Mouse (Mus musculus): ENCODE data around the gene Gm4353. TPM values are rescaled to one million over a fixed set of nuclear protein-coding genes. Genes with fewer than 3 reads are reported as not detected.

The Gm4353 gene
- polyA plus RNA-seq, 1 experiment from 2014 or later: 2.3 TPM

- ATAC-seq: peak; percentile 92
- Histone ChIP-seq H3K27me3 (replicated peaks; ENCODE audit: control insufficient read depth, insufficient read depth, low read length) (no peaks in the 10 kb centered on the region), H3K4me2 (ENCODE audit: low read length) (no peak overlapping the region), H3K36me3 (ENCODE audit: control insufficient read depth, insufficient read depth, low read length) (no peaks in the 10 kb centered on the region), H3K9me3 (ENCODE audit: control insufficient read depth, low read length) (no peaks in the 10 kb centered on the region), H3K4me1 (ENCODE audit: control insufficient read depth, insufficient read depth, low read depth, low read length) (peaks cover 4% of the 10 kb centered on the region; the same call in 1 of the 2 replicates), H3K9ac (ENCODE audit: low read depth, low read length) (no peak overlapping the region), H3K4me3 (ENCODE audit: low read length) (no peak overlapping the region), H3K27ac (ENCODE audit: low read depth, low read length) (peak overlapping the region; percentile 29; the same call in 1 of the 2 replicates)
- 31% methylated on average over 13 of the region's 13 CpGs for WGBS
Observed at GRCm38 (mm10) chr7:116122981-116123596, 38.7 kb upstream of the Gm4353 start.

DNA sequence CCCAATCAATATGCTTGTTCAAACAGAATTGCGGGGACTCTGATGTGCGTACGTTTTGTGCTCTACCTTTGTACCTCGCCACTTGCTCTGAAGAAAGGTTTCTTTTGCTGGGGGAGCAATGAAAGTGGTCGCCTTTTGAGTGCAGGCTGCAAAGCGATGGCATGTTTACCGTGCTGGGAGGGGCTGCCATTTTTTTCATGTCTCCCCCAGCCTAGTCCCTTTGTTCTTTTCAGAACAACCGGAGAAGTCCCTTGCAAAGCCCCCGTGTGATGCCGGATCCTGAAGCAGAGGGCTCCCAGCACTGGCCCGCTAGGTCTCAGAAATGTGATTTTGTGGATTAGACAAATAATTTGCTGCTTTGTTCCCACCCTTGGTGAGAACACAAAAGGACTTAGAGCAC lies 36.8 kb upstream of the Gm4353 start:
- H3K4me3 ChIP-seq (ENCODE audit: low read length): no peak overlapping the region
- H3K27ac ChIP-seq (ENCODE audit: low read depth, low read length): no peak overlapping the region
- H3K4me2 ChIP-seq (ENCODE audit: low read length): no peak overlapping the region
- peaks cover 4% of the 10 kb centered on the region; the same call in 1 of the 2 replicates for H3K4me1 ChIP-seq (ENCODE audit: control insufficient read depth, insufficient read depth, low read depth, low read length)
- H3K27me3 ChIP-seq (replicated peaks; ENCODE audit: control insufficient read depth, insufficient read depth, low read length): no peaks in the 10 kb centered on the region
- ATAC-seq: no peak
- H3K36me3 ChIP-seq (ENCODE audit: control insufficient read depth, insufficient read depth, low read length): no peaks in the 10 kb centered on the region
- H3K9me3 ChIP-seq (ENCODE audit: control insufficient read depth, low read length): no peaks in the 10 kb centered on the region
- WGBS: 35% methylated on average over 11 of the region's 11 CpGs
- H3K9ac ChIP-seq (ENCODE audit: low read depth, low read length): no peak overlapping the region

GRCm38 (mm10) chr7:116120737-116121136 lies 36.3 kb upstream of the Gm4353 start:
- Histone ChIP-seq H3K4me1 (ENCODE audit: control insufficient read depth, insufficient read depth, low read depth, low read length) (peaks cover 4% of the 10 kb centered on the region; the same call in 1 of the 2 replicates), H3K36me3 (ENCODE audit: control insufficient read depth, insufficient read depth, low read length) (no peaks in the 10 kb centered on the region), H3K4me2 (ENCODE audit: low read length) (no peak overlapping the region), H3K27me3 (replicated peaks; ENCODE audit: control insufficient read depth, insufficient read depth, low read length) (no peaks in the 10 kb centered on the region), H3K27ac (ENCODE audit: low read depth, low read length) (no peak overlapping the region), H3K4me3 (ENCODE audit: low read length) (no peak overlapping the region), H3K9me3 (ENCODE audit: control insufficient read depth, low read length) (no peaks in the 10 kb centered on the region), H3K9ac (ENCODE audit: low read depth, low read length) (no peak overlapping the region)
- no peak for ATAC-seq
- 73% methylated on average over 4 of the region's 4 CpGs for WGBS

GRCm38 (mm10) chr7:116119306-116119857 lies 34.9 kb upstream of the Gm4353 start:
- no peak for ATAC-seq
- H3K4me3 ChIP-seq (ENCODE audit: low read length): no peak overlapping the region
- H3K9ac ChIP-seq (ENCODE audit: low read depth, low read length): no peak overlapping the region
- no peak overlapping the region for H3K27ac ChIP-seq (ENCODE audit: low read depth, low read length)
- H3K27me3 ChIP-seq (replicated peaks; ENCODE audit: control insufficient read depth, insufficient read depth, low read length): no peaks in the 10 kb centered on the region
- no peaks in the 10 kb centered on the region for H3K36me3 ChIP-seq (ENCODE audit: control insufficient read depth, insufficient read depth, low read length)
- H3K4me2 ChIP-seq (ENCODE audit: low read length): no peak overlapping the region
- peaks cover 4% of the 10 kb centered on the region; the same call in 1 of the 2 replicates for H3K4me1 ChIP-seq (ENCODE audit: control insufficient read depth, insufficient read depth, low read depth, low read length)
- WGBS: 68% methylated on average over 1 of the region's 1 CpGs
- no peaks in the 10 kb centered on the region for H3K9me3 ChIP-seq (ENCODE audit: control insufficient read depth, low read length)

DNA sequence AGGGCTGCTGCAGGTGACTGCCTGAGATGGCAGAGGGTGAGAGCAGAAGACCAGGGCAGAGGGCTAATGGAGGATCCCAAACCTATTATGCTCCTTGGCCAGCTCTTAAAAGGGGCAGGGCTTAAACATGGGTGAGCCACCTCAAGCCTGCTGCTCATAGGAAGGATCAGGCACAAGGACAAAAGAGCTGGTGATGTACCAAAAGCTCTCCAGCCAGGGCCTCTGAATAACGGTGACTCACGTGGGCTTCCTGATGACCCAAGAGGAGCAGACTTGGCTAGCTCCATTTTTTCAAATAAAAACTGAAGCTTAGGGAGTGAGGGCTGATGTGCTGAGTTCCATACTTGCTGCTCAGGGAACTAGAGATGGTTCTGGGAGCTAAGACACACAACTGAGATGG lies 31.6 kb upstream of the Gm4353 start:
- 78% methylated on average over 2 of the region's 2 CpGs for WGBS
- no peaks in the 10 kb centered on the region for H3K36me3 ChIP-seq (ENCODE audit: control insufficient read depth, insufficient read depth, low read length)
- no peak overlapping the region for H3K9ac ChIP-seq (ENCODE audit: low read depth, low read length)

GRCm38 (mm10) chr7:116115216-116115930 lies 30.9 kb upstream of the Gm4353 start:
- ATAC-seq: no peak
- 83% methylated on average over 12 of the region's 12 CpGs for WGBS
- no peak overlapping the region for H3K27ac ChIP-seq (ENCODE audit: low read depth, low read length)
- no peaks in the 10 kb centered on the region for H3K27me3 ChIP-seq (replicated peaks; ENCODE audit: control insufficient read depth, insufficient read depth, low read length)
- H3K4me3 ChIP-seq (ENCODE audit: low read length): no peak overlapping the region
- H3K9me3 ChIP-seq (ENCODE audit: control insufficient read depth, low read length): no peaks in the 10 kb centered on the region
- no peak overlapping the region for H3K9ac ChIP-seq (ENCODE audit: low read depth, low read length)
- no peak overlapping the region for H3K4me2 ChIP-seq (ENCODE audit: low read length)
- no peaks in the 10 kb centered on the region for H3K4me1 ChIP-seq (ENCODE audit: control insufficient read depth, insufficient read depth, low read depth, low read length)
- no peaks in the 10 kb centered on the region for H3K36me3 ChIP-seq (ENCODE audit: control insufficient read depth, insufficient read depth, low read length)

More for the DNA sequence above, 31.6 kb upstream of the Gm4353 start:
- no peak overlapping the region for H3K27ac ChIP-seq (ENCODE audit: low read depth, low read length)
- H3K4me2 ChIP-seq (ENCODE audit: low read length): no peak overlapping the region
- H3K9me3 ChIP-seq (ENCODE audit: control insufficient read depth, low read length): no peaks in the 10 kb centered on the region
- H3K27me3 ChIP-seq (replicated peaks; ENCODE audit: control insufficient read depth, insufficient read depth, low read length): no peaks in the 10 kb centered on the region
- no peak for ATAC-seq
- H3K4me3 ChIP-seq (ENCODE audit: low read length): no peak overlapping the region
- no peaks in the 10 kb centered on the region for H3K4me1 ChIP-seq (ENCODE audit: control insufficient read depth, insufficient read depth, low read depth, low read length)

GRCm38 (mm10) chr7:116111546-116111945 lies 27.1 kb upstream of the Gm4353 start:
- Histone ChIP-seq H3K4me3 (ENCODE audit: low read length) (no peak overlapping the region), H3K9ac (ENCODE audit: low read depth, low read length) (no peak overlapping the region), H3K9me3 (ENCODE audit: control insufficient read depth, low read length) (no peaks in the 10 kb centered on the region), H3K36me3 (ENCODE audit: control insufficient read depth, insufficient read depth, low read length) (no peaks in the 10 kb centered on the region), H3K4me2 (ENCODE audit: low read length) (no peak overlapping the region), H3K4me1 (ENCODE audit: control insufficient read depth, insufficient read depth, low read depth, low read length) (no peaks in the 10 kb centered on the region), H3K27ac (ENCODE audit: low read depth, low read length) (no peak overlapping the region), H3K27me3 (replicated peaks; ENCODE audit: control insufficient read depth, insufficient read depth, low read length) (no peaks in the 10 kb centered on the region)
- no peak for ATAC-seq
- WGBS: 81% methylated on average over 6 of the region's 6 CpGs

DNA sequence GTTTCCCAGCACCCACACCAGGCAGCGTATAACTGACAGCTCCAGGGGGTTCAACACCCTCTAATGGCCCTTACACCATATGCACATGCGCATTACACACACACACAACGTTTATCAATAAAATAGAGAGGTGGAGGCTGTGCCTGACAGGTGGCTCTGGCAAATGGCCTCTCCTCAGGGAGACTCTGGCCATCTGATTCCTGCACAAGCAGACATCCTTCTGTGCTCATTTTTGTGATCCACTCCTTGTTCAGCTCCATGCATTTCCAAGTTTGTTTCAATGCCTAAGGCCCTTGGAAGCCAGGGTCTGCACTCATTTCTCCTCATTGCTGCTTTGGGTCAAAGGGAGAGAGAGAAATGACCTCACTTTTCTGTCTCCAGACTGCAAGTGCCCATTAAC lies 26.2 kb upstream of the Gm4353 start:
- ATAC-seq: no peak
- Histone ChIP-seq H3K36me3 (ENCODE audit: control insufficient read depth, insufficient read depth, low read length) (peaks cover 4% of the 10 kb centered on the region; the same call in 1 of the 2 replicates), H3K27me3 (replicated peaks; ENCODE audit: control insufficient read depth, insufficient read depth, low read length) (no peaks in the 10 kb centered on the region), H3K27ac (ENCODE audit: low read depth, low read length) (no peak overlapping the region), H3K4me1 (ENCODE audit: control insufficient read depth, insufficient read depth, low read depth, low read length) (no peaks in the 10 kb centered on the region), H3K9ac (ENCODE audit: low read depth, low read length) (no peak overlapping the region), H3K4me2 (ENCODE audit: low read length) (no peak overlapping the region), H3K9me3 (ENCODE audit: control insufficient read depth, low read length) (no peaks in the 10 kb centered on the region), H3K4me3 (ENCODE audit: low read length) (no peak overlapping the region)
- 64% methylated on average over 3 of the region's 3 CpGs for WGBS

- no peak overlapping the region for H3K9ac ChIP-seq (ENCODE audit: low read depth, low read length)
- H3K4me2 ChIP-seq (ENCODE audit: low read length): no peak overlapping the region
- H3K9me3 ChIP-seq (ENCODE audit: control insufficient read depth, low read length): no peaks in the 10 kb centered on the region
- no peaks in the 10 kb centered on the region for H3K4me1 ChIP-seq (ENCODE audit: control insufficient read depth, insufficient read depth, low read depth, low read length)
- no peaks in the 10 kb centered on the region for H3K27me3 ChIP-seq (replicated peaks; ENCODE audit: control insufficient read depth, insufficient read depth, low read length)
- no peak overlapping the region for H3K4me3 ChIP-seq (ENCODE audit: low read length)
- WGBS: 97% methylated on average over 9 of the region's 9 CpGs
- no peak for ATAC-seq
- H3K36me3 ChIP-seq (ENCODE audit: control insufficient read depth, insufficient read depth, low read length): peaks cover 25% of the 10 kb centered on the region
- H3K27ac ChIP-seq (ENCODE audit: low read depth, low read length): no peak overlapping the region
Observed at GRCm38 (mm10) chr7:116103091-116103490, 18.7 kb upstream of the Gm4353 start.
